Mouse (Mus musculus) liver, postnatal 0 days (tissue): ENCODE measurements around the gene Sdc3. TPM values are rescaled to one million over a fixed set of nuclear protein-coding genes. Genes with fewer than 3 reads are reported as not detected.

Source experiments
- ATAC-seq: fragments of 200-750 bp; cut with Nextera tagmentation; 2 replicates; pipeline ENCODE4 v1.8.0; 2017; ENCODE audit warnings: mild to moderate bottlenecking, moderate library complexity
- DNase-seq: peaks from one replicate; pipeline ENCODE4 v3.0.0-alpha.2; 2016
- H3K27ac ChIP-seq: fragments of 300-500 bp; sonication (generic); 2 replicates; pipeline ENCODE4 v1.5.1; 2014; ENCODE audit warnings: antibody characterized with exemption, moderate library complexity, mild to moderate bottlenecking, low read depth
- H3K27me3 ChIP-seq: fragments of 300-500 bp; sonication (generic); 2 replicates; pipeline ENCODE4 v1.6.1; 2014; ENCODE audit warnings: low read length, control low read depth, mixed read lengths; ENCODE audit not compliant: insufficient read depth
- H3K36me3 ChIP-seq: fragments of 300-500 bp; sonication (generic); replicated peaks from 2 replicates; pipeline ENCODE4 v1.6.1; 2014; ENCODE audit warnings: mild to moderate bottlenecking, control low read depth, low read length, moderate library complexity, mixed read lengths; ENCODE audit not compliant: insufficient read depth
- H3K4me1 ChIP-seq: fragments of 300-500 bp; sonication (generic); 2 replicates; pipeline ENCODE4 v1.6.1; 2014; ENCODE audit warnings: antibody characterized with exemption, mild to moderate bottlenecking, control low read depth; ENCODE audit not compliant: insufficient read depth
- H3K4me2 ChIP-seq: fragments of 300-500 bp; sonication (generic); 2 replicates; pipeline ENCODE4 v1.6.1; 2014; ENCODE audit warnings: low read depth, mild to moderate bottlenecking, low read length, moderate library complexity, mixed read lengths
- H3K4me3 ChIP-seq: fragments of 300-500 bp; sonication (generic); 2 replicates; pipeline ENCODE4 v1.5.1; 2014; ENCODE audit warnings: low read depth, low read length
- H3K9ac ChIP-seq: fragments of 300-500 bp; sonication (generic); replicated peaks from 2 replicates; pipeline ENCODE4 v1.6.1; 2014; ENCODE audit warnings: mild to moderate bottlenecking, moderate library complexity
- H3K9me3 ChIP-seq: fragments of 300-500 bp; sonication (generic); 2 replicates; pipeline ENCODE4 v1.6.1; 2016; ENCODE audit warnings: mild to moderate bottlenecking, control low read depth, low read length, mixed read lengths
- CTCF ChIP-seq: sonication (generic); IDR thresholded peaks from 2 replicates; pipeline ENCODE4 v1.5.1; 2016; ENCODE audit warnings: antibody characterized with exemption, low read depth
- EP300 ChIP-seq: IDR thresholded peaks from 2 replicates; pipeline ENCODE4 v1.6.1; 2016; ENCODE audit warnings: antibody characterized with exemption, low read depth, mild to moderate bottlenecking
- WGBS: fragments of 180-500 bp; shearing (Covaris S2); extraction: QIAGEN DNeasy Blood & Tissue Kit; methylation state at CpG from one replicate; pipeline ENCODE4 v1.1.7; 2014; ENCODE audit not compliant: insufficient replicate concordance; 5-methylcytosine and 5-hydroxymethylcytosine counted together
- polyA plus RNA-seq: library from polyadenylated mRNA; unstranded; fragments of >200 nt; fragmentation: Nextera tagmentation; extraction: Ambion mirVana; gene quantifications from 2 replicates; pipeline ENCODE4 v1.2.1, GENCODE M21; 2015

The Sdc3 gene
- polyA plus RNA-seq, 1 experiment from 2014 or later: 8.7 TPM

DNA sequence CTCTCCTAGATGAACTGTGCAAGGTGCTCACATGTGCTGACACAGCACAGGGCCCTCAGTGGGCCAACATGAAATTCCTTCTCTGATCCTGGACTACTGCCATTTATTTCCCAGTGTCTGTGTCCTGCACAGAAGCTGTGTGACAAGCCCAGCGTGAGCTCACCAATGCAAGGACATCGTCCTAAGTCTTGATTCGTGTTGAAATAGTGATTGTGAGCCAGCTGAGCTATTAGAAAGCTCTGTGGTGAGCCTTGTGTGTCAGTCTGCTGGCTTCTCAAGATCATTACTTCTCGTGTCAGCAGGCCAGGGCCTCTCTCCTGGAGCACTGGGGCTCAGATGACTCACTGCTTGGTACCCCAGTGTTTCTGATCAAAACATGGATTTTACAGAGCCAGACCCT, 18.4 kb upstream of the Sdc3 start:
- Histone ChIP-seq H3K9ac (no peak overlapping the region), H3K4me3 (no peak overlapping the region), H3K27me3 (no peaks in the 10 kb centered on the region), H3K9me3 (no peaks in the 10 kb centered on the region), H3K4me2 (no peak overlapping the region), H3K36me3 (peaks cover 84% of the 10 kb centered on the region), H3K27ac (no peak overlapping the region), H3K4me1 (no peaks in the 10 kb centered on the region)
- ATAC-seq: no peak
- no peak for TF ChIP-seq CTCF
- no peak for TF ChIP-seq EP300
- no peak for DNase-seq
- 86% methylated on average over 4 of the region's 4 CpGs for WGBS

DNA sequence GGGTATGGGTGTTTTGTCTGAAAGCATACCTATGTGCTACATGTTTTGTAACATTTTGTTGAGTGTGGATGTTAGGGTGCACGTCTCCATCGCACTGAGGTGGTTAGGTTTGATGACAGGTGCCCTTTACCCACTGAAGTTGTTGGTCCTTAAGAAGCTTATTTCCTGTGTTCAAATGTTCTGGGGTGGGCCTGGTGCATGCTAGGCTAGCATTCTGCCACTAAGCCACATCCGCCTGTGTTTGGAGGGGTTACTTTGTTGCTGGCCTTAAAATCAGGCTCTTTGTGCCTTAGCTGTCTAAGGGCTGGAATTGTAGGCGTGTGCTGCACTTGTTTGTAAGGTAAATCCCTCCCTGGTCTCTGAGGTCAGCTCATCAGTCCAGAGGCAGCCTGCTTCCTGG, 17.5 kb upstream of the Sdc3 start:
- Histone ChIP-seq H3K27me3 (no peaks in the 10 kb centered on the region), H3K9me3 (no peaks in the 10 kb centered on the region), H3K4me2 (no peak overlapping the region), H3K27ac (no peak overlapping the region), H3K36me3 (peaks cover 84% of the 10 kb centered on the region), H3K4me3 (no peak overlapping the region), H3K4me1 (no peaks in the 10 kb centered on the region), H3K9ac (no peak overlapping the region)
- ATAC-seq (no peak), DNase-seq (no peak)
- TF ChIP-seq EP300 (no peak), CTCF (no peak)
- 92% methylated on average over 4 of the region's 4 CpGs for WGBS

DNA sequence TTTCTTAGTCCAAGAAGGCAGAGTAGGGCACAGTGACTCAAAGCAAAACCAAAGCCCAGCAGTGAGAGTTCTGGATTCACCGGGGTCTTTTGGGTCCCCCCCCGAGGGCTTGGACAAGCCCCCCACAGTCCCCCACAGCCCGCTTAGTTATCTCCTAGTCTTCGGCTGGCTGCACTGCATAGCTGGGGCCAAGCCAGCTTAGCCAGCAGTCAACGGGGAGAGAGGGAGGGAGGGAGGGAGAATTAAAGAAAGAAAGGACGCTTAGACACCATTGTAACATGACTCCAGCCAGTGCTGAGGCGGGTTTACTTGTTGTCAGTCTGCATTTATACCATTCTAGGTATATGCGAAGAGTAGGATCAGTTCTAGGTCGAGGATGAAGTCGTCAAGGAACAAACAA, 14.7 kb upstream of the Sdc3 start:
- H3K4me1 ChIP-seq: no peaks in the 10 kb centered on the region
- no peak overlapping the region for H3K9ac ChIP-seq
- peaks cover 84% of the 10 kb centered on the region for H3K36me3 ChIP-seq
- no peaks in the 10 kb centered on the region for H3K27me3 ChIP-seq
- ATAC-seq: no peak
- no peak overlapping the region for H3K27ac ChIP-seq
- WGBS: 79% methylated on average over 10 of the region's 10 CpGs
- DNase-seq: no peak
- no peak overlapping the region for H3K4me3 ChIP-seq
- H3K4me2 ChIP-seq: no peak overlapping the region
- TF ChIP-seq CTCF (no peak), EP300 (no peak)
- no peaks in the 10 kb centered on the region for H3K9me3 ChIP-seq

DNA sequence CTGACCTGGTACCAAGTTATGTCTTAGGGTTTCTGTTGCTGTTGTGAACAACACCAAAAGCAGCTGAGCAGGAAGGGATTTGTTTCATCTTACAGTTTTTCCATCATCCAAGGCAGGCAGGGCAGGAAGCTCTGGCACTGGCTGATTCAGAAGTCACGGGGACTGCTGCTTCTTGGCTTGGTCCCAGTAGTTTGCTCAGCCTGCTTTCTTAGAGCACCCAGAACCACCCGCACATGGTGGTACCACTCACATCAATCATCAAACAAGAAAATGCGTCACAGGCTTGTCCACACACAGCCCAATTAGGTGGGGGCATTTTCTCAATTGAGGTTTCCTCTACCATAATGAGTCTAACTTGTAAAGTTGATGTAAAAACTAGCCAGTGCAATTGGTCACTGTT, 13.3 kb upstream of the Sdc3 start:
- H3K36me3 ChIP-seq: peaks cover 70% of the 10 kb centered on the region
- 86% methylated on average over 3 of the region's 3 CpGs for WGBS
- TF ChIP-seq CTCF (no peak), EP300 (no peak)
- no peaks in the 10 kb centered on the region for H3K9me3 ChIP-seq
- no peak for DNase-seq
- H3K4me2 ChIP-seq: no peak overlapping the region
- H3K4me1 ChIP-seq: no peaks in the 10 kb centered on the region
- H3K27ac ChIP-seq: no peak overlapping the region
- H3K27me3 ChIP-seq: no peaks in the 10 kb centered on the region
- no peak overlapping the region for H3K4me3 ChIP-seq
- no peak overlapping the region for H3K9ac ChIP-seq
- no peak for ATAC-seq

DNA sequence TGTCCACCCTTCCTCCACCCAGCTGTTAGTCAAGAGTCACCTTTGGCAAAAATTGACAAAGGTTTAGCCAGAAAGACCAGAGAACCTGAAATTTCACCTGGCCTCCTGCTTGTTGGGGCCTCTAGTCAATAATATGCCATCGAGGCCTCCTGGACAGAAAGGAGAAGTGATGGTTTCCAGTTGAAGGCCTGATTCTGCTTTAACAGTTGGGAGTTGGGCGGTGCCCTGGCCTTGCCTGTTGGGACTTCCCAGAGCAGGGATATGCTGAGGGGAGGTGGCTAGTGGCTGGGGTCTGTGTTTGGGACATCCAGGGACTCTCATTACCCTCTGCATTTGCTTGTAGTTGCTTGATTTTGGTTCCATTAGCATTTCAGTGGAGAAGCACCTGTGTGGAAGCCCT, 9.8 kb upstream of the Sdc3 start:
- Histone ChIP-seq H3K4me1 (no peaks in the 10 kb centered on the region), H3K36me3 (peaks cover 41% of the 10 kb centered on the region), H3K9me3 (no peaks in the 10 kb centered on the region), H3K4me3 (no peak overlapping the region), H3K27ac (peak overlapping the region; percentile 34; the same call in 1 of the 2 replicates), H3K4me2 (no peak overlapping the region), H3K27me3 (no peaks in the 10 kb centered on the region), H3K9ac (no peak overlapping the region)
- DNase-seq (no peak), ATAC-seq (no peak)
- WGBS: 49% methylated on average over 2 of the region's 2 CpGs
- no peak for TF ChIP-seq CTCF
- TF ChIP-seq EP300: no peak

DNA sequence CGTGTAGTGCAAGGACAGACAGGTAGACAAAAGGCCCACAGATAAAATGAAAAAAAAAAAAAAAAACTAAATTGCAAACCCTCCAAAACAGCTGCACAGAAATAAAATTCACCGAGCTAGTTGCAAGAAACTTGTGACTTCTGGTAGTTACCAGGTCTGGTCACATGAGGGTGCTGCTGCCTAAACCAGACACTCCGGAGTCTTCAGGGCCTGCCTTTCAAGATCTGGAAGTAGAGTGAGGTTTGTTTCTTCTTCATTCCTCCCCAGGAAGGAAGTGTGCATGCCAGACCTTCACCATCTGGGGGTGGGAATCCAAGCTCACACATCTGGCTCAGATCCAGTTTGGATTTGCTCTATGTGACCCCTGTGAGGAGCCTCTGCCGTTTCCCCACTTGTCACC, 7.6 kb upstream of the Sdc3 start:
- Histone ChIP-seq H3K36me3 (peaks cover 21% of the 10 kb centered on the region), H3K4me1 (no peaks in the 10 kb centered on the region), H3K27me3 (no peaks in the 10 kb centered on the region), H3K4me3 (no peak overlapping the region), H3K27ac (no peak overlapping the region), H3K4me2 (no peak overlapping the region), H3K9me3 (no peaks in the 10 kb centered on the region), H3K9ac (no peak overlapping the region)
- 30% methylated on average over 4 of the region's 4 CpGs for WGBS
- peak; percentile 56 for DNase-seq
- no peak for ATAC-seq
- TF ChIP-seq CTCF: peak; percentile 73
- TF ChIP-seq EP300: no peak

DNA sequence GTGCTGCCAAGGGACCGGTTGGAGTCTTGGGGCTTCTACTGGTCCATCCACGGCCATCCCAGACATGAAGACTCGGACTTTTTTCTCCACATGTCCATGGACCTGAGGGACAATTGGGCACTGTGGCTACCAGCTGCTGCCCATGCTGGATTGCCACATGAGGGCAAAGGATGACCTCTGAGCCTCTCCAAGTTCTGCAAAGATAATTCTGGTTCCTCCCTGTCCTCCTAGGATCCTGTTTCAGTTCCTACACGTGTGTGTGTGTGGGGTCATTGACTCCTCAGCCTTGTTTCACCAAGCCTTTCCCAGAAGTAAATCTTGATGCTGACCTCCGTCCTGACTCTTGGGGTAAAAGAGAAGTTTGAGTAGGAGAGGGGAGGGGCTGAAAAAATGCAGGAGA, 4.8 kb upstream of the Sdc3 start:
- H3K9me3 ChIP-seq: no peaks in the 10 kb centered on the region
- WGBS: 68% methylated on average over 5 of the region's 5 CpGs
- no peak overlapping the region for H3K27ac ChIP-seq
- peaks cover 3% of the 10 kb centered on the region; the same call in 1 of the 2 replicates for H3K4me1 ChIP-seq
- no peak overlapping the region for H3K4me3 ChIP-seq
- no peaks in the 10 kb centered on the region for H3K36me3 ChIP-seq
- no peak overlapping the region for H3K4me2 ChIP-seq
- no peak overlapping the region for H3K9ac ChIP-seq
- H3K27me3 ChIP-seq: peaks cover 16% of the 10 kb centered on the region
- DNase-seq (no peak), ATAC-seq (peak; percentile 46)
- TF ChIP-seq CTCF (no peak), EP300 (no peak)
